Mouse (Mus musculus): ENCODE data around the gene Slc35f4.
"Not testable (repeated sequence)": the region's sequence is repeated elsewhere in the genome, so short reads cannot be mapped to it uniquely, and the experiment has no call there.

Gene Slc35f4

DNA sequence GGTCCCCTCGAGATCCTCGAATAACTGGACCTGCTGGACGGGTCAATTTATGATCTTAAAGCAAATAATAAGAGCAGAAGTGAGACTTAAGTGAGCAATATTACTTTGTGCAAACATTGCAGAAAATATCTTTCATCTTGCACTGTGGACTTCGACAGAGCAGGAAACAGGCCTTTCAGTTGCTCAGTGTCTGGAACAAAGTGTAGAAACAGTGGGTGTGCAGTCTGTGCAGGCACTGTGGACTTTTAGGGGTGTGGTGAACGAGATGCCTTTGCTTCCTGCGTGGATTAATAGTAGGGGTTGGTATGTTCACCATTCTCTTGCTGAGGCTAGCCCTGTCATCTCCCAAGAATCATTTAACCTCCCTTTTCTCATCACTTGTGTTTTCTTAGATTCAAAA is 247.0 kb downstream of the Slc35f4 start:
- no peak for DNase-seq (ENCODE audit: low spot score in 2 of 2)

DNA sequence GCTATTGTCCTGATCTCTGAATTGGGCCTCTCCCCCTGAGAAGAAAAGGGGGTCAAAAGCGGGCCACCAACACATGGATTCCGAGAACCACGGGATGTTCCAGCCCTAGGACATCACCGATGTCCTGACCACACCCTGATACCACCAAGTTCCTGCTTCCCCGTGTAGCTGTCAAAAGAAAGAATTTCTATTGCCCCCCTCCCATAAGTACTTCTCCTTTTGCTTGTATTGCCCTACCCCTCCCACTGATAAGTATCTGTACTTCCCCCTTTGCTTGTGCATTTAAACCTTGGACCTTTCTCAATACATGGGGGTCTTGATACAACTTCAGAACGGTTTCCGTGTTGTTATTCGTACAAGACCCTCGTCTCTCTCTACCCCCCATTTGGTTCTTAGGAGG is 247.4 kb downstream of the Slc35f4 start:
- not testable (repeated sequence) for DNase-seq (ENCODE audit: low spot score in 2 of 2)

DNA sequence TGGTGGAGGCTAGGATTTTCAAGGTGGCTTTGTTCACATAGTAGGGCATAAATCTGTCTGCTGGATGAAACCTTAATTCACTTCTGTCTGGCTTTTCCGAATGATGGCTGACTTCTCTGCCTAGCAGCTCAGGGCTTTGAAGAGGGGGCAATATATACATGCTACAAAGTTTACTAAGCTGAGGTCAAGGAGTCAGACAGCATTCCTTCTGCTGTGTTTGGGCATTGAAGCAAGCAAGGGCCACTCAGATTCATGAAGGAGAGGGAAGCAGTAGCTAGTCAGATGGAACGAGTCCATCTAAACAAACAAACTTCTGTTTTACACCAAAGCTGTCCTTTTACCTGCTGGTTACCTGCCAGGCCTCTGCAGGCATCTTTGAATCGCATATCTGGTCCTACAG is 248.2 kb downstream of the Slc35f4 start:
- DNase-seq (ENCODE audit: low spot score in 2 of 2): no peak

DNA sequence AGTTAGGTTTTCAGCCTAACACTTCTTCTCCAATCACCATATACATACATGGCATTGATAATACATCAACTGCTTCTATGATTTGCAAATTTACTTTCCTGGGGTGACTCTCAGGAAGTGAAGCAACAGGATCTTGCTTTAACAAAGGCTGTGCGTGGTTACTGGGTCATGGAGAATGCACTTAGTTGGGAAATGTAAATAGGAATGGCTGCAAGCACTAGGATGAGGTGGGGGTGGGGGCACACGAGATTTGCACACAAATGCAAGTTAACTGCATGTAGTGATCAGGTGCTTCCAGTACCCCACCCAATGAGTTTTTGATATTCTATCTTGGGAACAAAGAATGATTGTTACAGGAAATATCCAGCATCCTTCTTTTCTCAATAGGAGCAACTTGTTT is 250.5 kb downstream of the Slc35f4 start:
- DNase-seq (ENCODE audit: low spot score in 2 of 2): no peak

DNA sequence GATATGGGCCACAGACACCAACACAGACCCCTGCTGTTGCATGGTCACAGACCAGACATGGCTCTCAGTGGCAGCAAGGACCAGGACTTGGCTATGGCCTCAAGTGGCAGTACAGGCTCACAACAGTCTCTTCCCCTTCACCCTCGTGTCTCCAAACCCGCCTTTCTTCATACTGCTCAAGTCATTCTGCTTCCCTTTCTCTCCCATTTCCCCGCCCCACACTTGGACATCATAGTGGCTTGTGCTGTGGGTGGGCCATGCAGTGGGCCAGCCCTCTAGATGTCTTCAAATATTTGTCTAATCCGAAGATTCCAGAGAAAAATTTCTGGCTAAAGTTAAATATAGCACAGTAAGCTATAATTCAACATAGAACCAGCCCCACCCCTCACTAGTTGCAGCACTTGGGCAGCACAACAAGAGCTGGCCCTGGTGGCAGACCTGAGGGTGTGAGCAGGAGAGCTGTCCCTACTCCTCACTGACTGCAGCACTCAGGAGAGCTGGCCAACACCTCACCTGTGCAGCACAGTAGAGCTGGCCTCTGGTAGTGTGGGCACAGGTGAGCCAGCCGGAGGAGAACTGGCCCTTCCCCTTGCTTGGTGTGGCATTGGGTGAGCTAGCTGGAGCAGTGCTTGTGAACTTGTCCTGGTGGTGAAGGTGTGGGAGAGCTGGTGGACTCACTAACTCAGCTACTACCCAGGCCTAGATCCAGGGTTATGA is 260.4 kb downstream of the Slc35f4 start:
- no peak for DNase-seq (ENCODE audit: low spot score in 2 of 2)

Measured in spleen, postnatal 10 days (tissue).